Mouse (Mus musculus) stomach, embryonic 14.5 days (tissue): Measurements from ENCODE around the gene Hectd1. TPM values are rescaled to one million over a fixed set of nuclear protein-coding genes. Genes with fewer than 3 reads are reported as not detected.
A peak's percentile ranks its signal among the peaks of the same experiment; 100 is the strongest.

Experiments used
- ATAC-seq: fragments of 200-750 bp; cut with Nextera tagmentation; 2 replicates; pipeline ENCODE4 v1.8.0; 2017; ENCODE audit warnings: low read depth, moderate TSS enrichment; ENCODE audit not compliant: insufficient number of reproducible peaks, insufficient read depth, low FRiP score
- H3K27ac ChIP-seq: fragments of 300-500 bp; sonication (generic); 2 replicates; pipeline ENCODE4 v1.5.1; 2014; ENCODE audit warnings: mild to moderate bottlenecking, low read length, moderate library complexity, mixed read lengths
- H3K27me3 ChIP-seq: fragments of 300-500 bp; sonication (generic); 2 replicates; pipeline ENCODE4 v1.6.1; 2014; ENCODE audit warnings: low read length, control low read depth, mixed read lengths; ENCODE audit not compliant: control insufficient read depth, insufficient read depth
- H3K36me3 ChIP-seq: fragments of 300-500 bp; sonication (generic); 2 replicates; pipeline ENCODE4 v1.6.1; 2014; ENCODE audit warnings: mild to moderate bottlenecking, control low read depth, low read length, moderate library complexity, mixed read lengths; ENCODE audit not compliant: control insufficient read depth, insufficient read depth
- H3K4me1 ChIP-seq: fragments of 300-500 bp; sonication (generic); 2 replicates; pipeline ENCODE4 v1.6.1; 2014; ENCODE audit warnings: low read length, control low read depth, mixed read lengths; ENCODE audit not compliant: control insufficient read depth, insufficient read depth
- H3K4me2 ChIP-seq: fragments of 300-500 bp; sonication (generic); replicated peaks from 2 replicates; pipeline ENCODE4 v1.6.1; 2014; ENCODE audit warnings: low read depth, low read length, control low read depth
- H3K4me3 ChIP-seq: fragments of 300-500 bp; sonication (generic); 2 replicates; pipeline ENCODE4 v1.5.1; 2014; ENCODE audit warnings: low read depth, low read length, control low read depth
- H3K9ac ChIP-seq: fragments of 300-500 bp; sonication (generic); replicated peaks from 2 replicates; pipeline ENCODE4 v1.6.1; 2014; ENCODE audit warnings: low read depth, mild to moderate bottlenecking, control low read depth, low read length, moderate library complexity, mixed read lengths
- H3K9me3 ChIP-seq: fragments of 300-500 bp; sonication (generic); 2 replicates; pipeline ENCODE4 v1.6.1; 2016; ENCODE audit warnings: low read depth, low read length, control low read depth; ENCODE audit not compliant: control insufficient read depth
- WGBS: fragments of 180-500 bp; shearing (Covaris S2); extraction: QIAGEN DNeasy Blood & Tissue Kit; methylation state at CpG from one replicate; pipeline ENCODE4 v1.1.7; 2014; 5-methylcytosine and 5-hydroxymethylcytosine counted together
- polyA plus RNA-seq: library from polyadenylated mRNA; unstranded; fragments of >200 nt; fragmentation: Nextera tagmentation; extraction: Ambion mirVana; gene quantifications from 2 replicates; pipeline ENCODE4 v1.2.1, GENCODE M21; 2014

The Hectd1 gene
- polyA plus RNA-seq: 52.3 and 55.1 TPM in 2 replicates

GRCm38 (mm10) chr12:51829290-51830076 is at the start of gene Hectd1:
TSS of gene Hectd1 (minus strand) at chr12:51829536.
- Histone ChIP-seq H3K27me3 (no peaks in the 10 kb centered on the region), H3K9ac (peak within 1 kb of the TSS; percentile 99), H3K4me2 (peak within 1 kb of the TSS; percentile 78), H3K27ac (peak within 1 kb of the TSS; percentile 99), H3K9me3 (no peaks in the 10 kb centered on the region), H3K4me1 (peaks cover 4% of the 10 kb centered on the region; the same call in 1 of the 2 replicates), H3K4me3 (peak within 1 kb of the TSS; percentile 92), H3K36me3 (peaks cover 8% of the 10 kb centered on the region)
- peak; percentile 95 for ATAC-seq
- under 1% methylated on average over 82 of the region's 114 CpGs for WGBS

GRCm38 (mm10) chr12:51871446-51872144 is 42.3 kb upstream of the Hectd1 start:
- Histone ChIP-seq H3K36me3 (no peaks in the 10 kb centered on the region), H3K4me3 (no peak overlapping the region), H3K4me2 (no peak overlapping the region), H3K4me1 (no peaks in the 10 kb centered on the region), H3K27ac (no peak overlapping the region), H3K9ac (no peak overlapping the region), H3K27me3 (no peaks in the 10 kb centered on the region), H3K9me3 (no peaks in the 10 kb centered on the region)
- 60% methylated on average over 11 of the region's 11 CpGs for WGBS
- no peak for ATAC-seq

- H3K27me3 ChIP-seq: no peaks in the 10 kb centered on the region
- H3K4me2 ChIP-seq: no peak overlapping the region
- ATAC-seq: no peak
- no peak overlapping the region for H3K9ac ChIP-seq
- H3K4me3 ChIP-seq: no peak overlapping the region
- H3K9me3 ChIP-seq: no peaks in the 10 kb centered on the region
- 79% methylated on average over 3 of the region's 3 CpGs for WGBS
- H3K27ac ChIP-seq: no peak overlapping the region
- no peaks in the 10 kb centered on the region for H3K36me3 ChIP-seq
- 0 out of 2 replicates have a peak, but pooled peaks cover 6% of the 10 kb centered on the region for H3K4me1 ChIP-seq
These were observed 40.2 kb upstream of the Hectd1 start for GRCm38 (mm10) chr12:51869511-51869910.

- Histone ChIP-seq H3K4me3 (no peak overlapping the region), H3K4me2 (no peak overlapping the region), H3K27ac (no peak overlapping the region), H3K4me1 (0 out of 2 replicates have a peak, but pooled peaks cover 6% of the 10 kb centered on the region), H3K27me3 (no peaks in the 10 kb centered on the region), H3K36me3 (no peaks in the 10 kb centered on the region), H3K9me3 (no peaks in the 10 kb centered on the region), H3K9ac (no peak overlapping the region)
- WGBS: 72% methylated on average over 8 of the region's 8 CpGs
- no peak for ATAC-seq
These were observed 37.7 kb upstream of the Hectd1 start for GRCm38 (mm10) chr12:51867076-51867475.

GRCm38 (mm10) chr12:51866226-51866910 is 37.0 kb upstream of the Hectd1 start:
- 62% methylated on average over 13 of the region's 13 CpGs for WGBS
- Histone ChIP-seq H3K4me2 (no peak overlapping the region), H3K4me3 (no peak overlapping the region), H3K36me3 (no peaks in the 10 kb centered on the region), H3K9ac (no peak overlapping the region), H3K4me1 (0 out of 2 replicates have a peak, but pooled peaks cover 6% of the 10 kb centered on the region), H3K9me3 (no peaks in the 10 kb centered on the region), H3K27ac (no peak overlapping the region), H3K27me3 (no peaks in the 10 kb centered on the region)
- ATAC-seq: no peak

- no peaks in the 10 kb centered on the region for H3K27me3 ChIP-seq
- no peak overlapping the region for H3K9ac ChIP-seq
- H3K27ac ChIP-seq: no peak overlapping the region
- H3K36me3 ChIP-seq: no peaks in the 10 kb centered on the region
- no peak overlapping the region for H3K4me2 ChIP-seq
- peak; percentile 84 for ATAC-seq
- 44% methylated on average over 4 of the region's 4 CpGs for WGBS
- 0 out of 2 replicates have a peak, but pooled peaks cover 6% of the 10 kb centered on the region for H3K4me1 ChIP-seq
- no peaks in the 10 kb centered on the region for H3K9me3 ChIP-seq
- H3K4me3 ChIP-seq: no peak overlapping the region
These were observed 36.4 kb upstream of the Hectd1 start for GRCm38 (mm10) chr12:51865790-51866179.

- no peak overlapping the region for H3K4me2 ChIP-seq
- no peaks in the 10 kb centered on the region for H3K27me3 ChIP-seq
- 0 out of 2 replicates have a peak, but pooled peaks cover 6% of the 10 kb centered on the region for H3K4me1 ChIP-seq
- no peak overlapping the region for H3K4me3 ChIP-seq
- no peak overlapping the region for H3K27ac ChIP-seq
- 49% methylated on average over 9 of the region's 9 CpGs for WGBS
- no peak overlapping the region for H3K9ac ChIP-seq
- H3K9me3 ChIP-seq: no peaks in the 10 kb centered on the region
- H3K36me3 ChIP-seq: no peaks in the 10 kb centered on the region
- no peak for ATAC-seq
These were observed 35.9 kb upstream of the Hectd1 start for GRCm38 (mm10) chr12:51865061-51865789.
